Mouse (Mus musculus): Measurements from ENCODE around the gene Oprd1. TPM values are rescaled to one million over a fixed set of nuclear protein-coding genes. Genes with fewer than 3 reads are reported as not detected.

Oprd1 gene
- polyA plus RNA-seq, 2 experiments, result 0.18 to 0.65 TPM

DNA sequence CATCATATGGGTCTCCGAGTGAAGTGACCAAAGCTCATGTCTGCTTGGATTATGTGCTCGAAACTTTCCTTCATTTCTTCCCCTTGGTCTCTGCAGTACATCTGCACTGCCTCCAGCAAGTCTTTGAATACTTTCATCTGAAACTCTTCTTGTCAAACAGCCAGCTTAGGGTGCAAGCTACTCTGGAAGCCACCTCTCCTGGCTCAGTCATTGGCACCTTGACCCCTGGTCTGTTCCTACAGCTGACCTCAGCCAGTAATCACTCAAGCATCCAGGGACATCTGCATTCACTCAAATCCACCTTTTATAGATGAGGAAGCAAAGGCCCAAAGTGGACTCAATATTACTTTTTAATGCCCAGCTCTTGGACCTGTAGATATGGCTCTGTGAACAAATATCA lies 72.6 kb downstream of the Oprd1 start:
- H3K4me1 ChIP-seq (ENCODE audit: control insufficient read depth, insufficient read depth, low read length), result no peaks in the 10 kb centered on the region
- no peak for DNase-seq (ENCODE audit: low spot score)
- H3K36me3 ChIP-seq (ENCODE audit: control insufficient read depth, insufficient read depth, low read length), result no peaks in the 10 kb centered on the region
- H3K9me3 ChIP-seq (ENCODE audit: control insufficient read depth, low read length), result no peaks in the 10 kb centered on the region
- TF ChIP-seq POLR2A (IDR thresholded peaks at IDR 0.05; ENCODE audit: borderline replicate concordance, extremely low read depth, insufficient read depth, insufficient read length), result no peak
- WGBS, result 91% methylated on average over 2 of the region's 2 CpGs
- ATAC-seq (ENCODE audit: low FRiP score, low read depth), result no peak
- no peak overlapping the region for H3K4me2 ChIP-seq (replicated peaks; ENCODE audit: low read depth, low read length, severe bottlenecking)
- no peak overlapping the region for H3K4me3 ChIP-seq (replicated peaks; ENCODE audit: low read length)
- H3K27ac ChIP-seq (replicated peaks; ENCODE audit: low read depth, low read length), result no peak overlapping the region
- H3K27me3 ChIP-seq (ENCODE audit: control insufficient read depth, insufficient read depth, low read length), result no peaks in the 10 kb centered on the region
- H3K9ac ChIP-seq (ENCODE audit: low read depth, low read length, severe bottlenecking), result no peak overlapping the region

DNA sequence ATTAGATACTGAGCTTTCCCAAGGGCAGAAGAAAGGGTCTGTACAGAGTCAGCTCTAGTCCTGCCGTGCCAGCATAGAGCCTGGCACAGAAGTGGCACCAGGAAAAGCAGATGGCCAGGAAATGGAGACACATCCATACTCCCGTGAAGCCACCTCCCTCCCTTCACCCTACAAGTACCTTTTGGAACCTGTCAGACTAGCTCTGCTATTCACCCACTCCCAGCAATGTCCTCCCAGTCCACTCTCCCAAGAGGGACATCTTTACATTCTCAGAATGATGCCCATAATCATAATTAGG lies 76.4 kb downstream of the Oprd1 start:
- Histone ChIP-seq H3K9me3 (ENCODE audit: control insufficient read depth, low read length) (no peaks in the 10 kb centered on the region), H3K4me1 (ENCODE audit: control insufficient read depth, insufficient read depth, low read length) (no peaks in the 10 kb centered on the region), H3K27ac (replicated peaks; ENCODE audit: low read depth, low read length) (no peak overlapping the region), H3K4me2 (replicated peaks; ENCODE audit: low read depth, low read length, severe bottlenecking) (no peak overlapping the region), H3K27me3 (ENCODE audit: control insufficient read depth, insufficient read depth, low read length) (no peaks in the 10 kb centered on the region), H3K4me3 (replicated peaks; ENCODE audit: low read length) (no peak overlapping the region), H3K9ac (ENCODE audit: low read depth, low read length, severe bottlenecking) (no peak overlapping the region), H3K36me3 (ENCODE audit: control insufficient read depth, insufficient read depth, low read length) (no peaks in the 10 kb centered on the region)
- WGBS, result 79% methylated on average over 2 of the region's 2 CpGs
- DNase-seq (ENCODE audit: low spot score) (no peak), ATAC-seq (ENCODE audit: low FRiP score, low read depth) (no peak)
- no peak for TF ChIP-seq POLR2A (IDR thresholded peaks at IDR 0.05; ENCODE audit: borderline replicate concordance, extremely low read depth, insufficient read depth, insufficient read length)

DNA sequence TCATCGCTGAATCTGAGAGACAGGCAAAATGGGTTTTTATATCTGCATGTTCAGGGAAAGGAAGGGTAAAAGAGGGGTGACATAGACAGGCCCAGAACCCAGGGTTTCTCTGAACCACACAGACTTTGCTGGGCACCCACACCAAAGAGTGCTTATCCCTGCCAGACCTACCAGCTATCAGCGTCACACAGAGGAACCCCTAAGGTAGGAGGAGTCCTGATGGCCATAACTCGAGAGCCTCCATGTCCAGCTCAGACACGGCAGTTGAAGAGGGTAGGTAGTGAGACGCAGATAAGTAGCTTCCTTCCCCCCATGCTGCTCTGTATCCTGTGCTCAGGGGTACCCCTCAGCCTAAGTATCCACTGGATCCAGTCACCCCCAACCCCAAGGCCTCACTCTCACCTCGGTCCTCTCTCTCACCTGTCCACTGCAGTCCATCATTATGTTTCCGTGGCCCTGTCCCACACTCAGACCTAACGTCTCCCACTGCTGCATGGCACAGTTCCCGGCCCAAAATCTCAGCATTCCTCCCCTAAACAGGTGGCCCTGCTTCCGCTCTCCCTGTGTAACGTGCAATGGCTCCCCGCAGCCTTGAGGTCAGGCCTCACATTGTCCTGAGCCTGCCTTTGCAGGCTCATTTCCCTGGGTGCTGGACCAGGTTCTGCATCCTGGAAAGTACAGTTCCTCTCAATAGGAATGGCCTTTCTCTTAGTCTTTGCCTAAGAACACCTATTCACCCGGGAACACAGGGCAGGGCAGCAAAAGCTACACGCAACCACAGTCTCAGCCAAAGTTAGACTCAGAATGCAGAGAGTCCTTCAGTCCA lies 77.0 kb downstream of the Oprd1 start:
- no peaks in the 10 kb centered on the region for H3K27me3 ChIP-seq (ENCODE audit: control insufficient read depth, insufficient read depth, low read length)
- no peak overlapping the region for H3K4me3 ChIP-seq (replicated peaks; ENCODE audit: low read length)
- H3K36me3 ChIP-seq (ENCODE audit: control insufficient read depth, insufficient read depth, low read length), result no peaks in the 10 kb centered on the region
- no peaks in the 10 kb centered on the region for H3K4me1 ChIP-seq (ENCODE audit: control insufficient read depth, insufficient read depth, low read length)
- ATAC-seq (ENCODE audit: low FRiP score, low read depth), result no peak
- no peak for TF ChIP-seq POLR2A (IDR thresholded peaks at IDR 0.05; ENCODE audit: borderline replicate concordance, extremely low read depth, insufficient read depth, insufficient read length)
- H3K9ac ChIP-seq (ENCODE audit: low read depth, low read length, severe bottlenecking), result no peak overlapping the region
- H3K4me2 ChIP-seq (replicated peaks; ENCODE audit: low read depth, low read length, severe bottlenecking), result no peak overlapping the region
- WGBS, result 82% methylated on average over 14 of the region's 14 CpGs
- no peaks in the 10 kb centered on the region for H3K9me3 ChIP-seq (ENCODE audit: control insufficient read depth, low read length)
- DNase-seq (ENCODE audit: low spot score), result no peak
- H3K27ac ChIP-seq (replicated peaks; ENCODE audit: low read depth, low read length), result no peak overlapping the region

DNA sequence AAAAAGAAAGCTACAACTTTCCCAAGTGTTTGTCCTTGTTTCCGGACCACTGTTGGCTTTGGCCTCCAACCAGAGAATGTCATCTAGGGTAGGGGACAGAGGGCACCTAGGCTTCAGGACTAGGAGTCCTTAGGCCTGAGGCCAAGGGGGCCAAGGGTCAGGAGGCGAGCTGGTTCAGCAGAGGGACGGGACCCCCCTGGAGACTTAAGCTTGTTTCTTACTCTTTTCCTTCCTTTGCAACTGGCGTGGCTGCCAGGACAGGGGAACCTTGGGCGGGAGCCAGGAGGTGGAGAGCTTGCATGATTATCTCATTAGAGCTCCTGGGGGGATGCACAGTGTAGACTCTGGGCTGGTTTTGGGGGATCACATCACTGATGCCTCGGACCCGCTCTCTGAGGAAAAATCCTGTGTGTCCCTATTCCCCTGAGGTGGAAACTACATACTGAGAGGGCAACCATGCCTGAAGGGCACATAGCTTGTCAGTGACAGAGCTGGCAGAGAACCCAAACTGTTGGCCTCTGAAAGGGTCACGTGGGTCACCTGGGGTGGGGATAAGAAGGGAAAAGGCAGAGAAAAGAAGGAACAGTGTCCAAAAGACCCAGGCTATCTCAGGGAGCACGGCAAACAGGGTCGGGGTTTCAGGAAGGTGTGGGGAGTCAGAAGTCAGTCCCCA lies 78.0 kb downstream of the Oprd1 start:
- Histone ChIP-seq H3K9me3 (ENCODE audit: control insufficient read depth, low read length) (no peaks in the 10 kb centered on the region), H3K27ac (replicated peaks; ENCODE audit: low read depth, low read length) (no peak overlapping the region), H3K4me1 (ENCODE audit: control insufficient read depth, insufficient read depth, low read length) (no peaks in the 10 kb centered on the region), H3K9ac (ENCODE audit: low read depth, low read length, severe bottlenecking) (no peak overlapping the region; the same call in 1 of the 2 replicates), H3K36me3 (ENCODE audit: control insufficient read depth, insufficient read depth, low read length) (no peaks in the 10 kb centered on the region), H3K4me3 (replicated peaks; ENCODE audit: low read length) (no peak overlapping the region), H3K4me2 (replicated peaks; ENCODE audit: low read depth, low read length, severe bottlenecking) (no peak overlapping the region), H3K27me3 (ENCODE audit: control insufficient read depth, insufficient read depth, low read length) (no peaks in the 10 kb centered on the region)
- ATAC-seq (ENCODE audit: low FRiP score, low read depth) (no peak), DNase-seq (ENCODE audit: low spot score) (no peak)
- 69% methylated on average over 10 of the region's 10 CpGs for WGBS
- no peak for TF ChIP-seq POLR2A (IDR thresholded peaks at IDR 0.05; ENCODE audit: borderline replicate concordance, extremely low read depth, insufficient read depth, insufficient read length)

DNA sequence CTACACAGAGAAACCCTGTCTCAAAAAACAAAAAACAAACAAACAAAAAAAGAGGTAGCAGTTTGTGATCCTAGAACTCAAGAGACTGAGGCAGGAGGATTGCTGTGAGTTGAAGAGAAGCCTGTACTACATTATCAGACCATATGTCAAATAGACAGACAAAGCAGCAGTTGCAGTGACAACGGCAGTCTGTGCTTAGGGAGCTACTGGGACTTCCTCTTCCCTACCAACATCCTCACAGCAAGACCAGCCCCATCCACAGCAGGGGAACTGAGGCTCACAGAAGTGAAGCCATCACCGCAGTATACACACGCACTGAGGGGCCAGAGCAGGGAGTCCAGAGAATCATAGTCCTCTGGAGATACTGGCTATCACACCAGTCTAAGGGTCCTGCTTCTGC lies 78.7 kb downstream of the Oprd1 start:
- Histone ChIP-seq H3K9me3 (ENCODE audit: control insufficient read depth, low read length) (no peaks in the 10 kb centered on the region), H3K36me3 (ENCODE audit: control insufficient read depth, insufficient read depth, low read length) (no peaks in the 10 kb centered on the region), H3K9ac (ENCODE audit: low read depth, low read length, severe bottlenecking) (no peak overlapping the region), H3K27me3 (ENCODE audit: control insufficient read depth, insufficient read depth, low read length) (no peaks in the 10 kb centered on the region), H3K4me1 (ENCODE audit: control insufficient read depth, insufficient read depth, low read length) (no peaks in the 10 kb centered on the region), H3K4me2 (replicated peaks; ENCODE audit: low read depth, low read length, severe bottlenecking) (no peak overlapping the region), H3K4me3 (replicated peaks; ENCODE audit: low read length) (no peak overlapping the region), H3K27ac (replicated peaks; ENCODE audit: low read depth, low read length) (no peak overlapping the region)
- no peak for TF ChIP-seq POLR2A (IDR thresholded peaks at IDR 0.05; ENCODE audit: borderline replicate concordance, extremely low read depth, insufficient read depth, insufficient read length)
- DNase-seq (ENCODE audit: low spot score) (no peak), ATAC-seq (ENCODE audit: low FRiP score, low read depth) (no peak)
- 73% methylated on average over 3 of the region's 3 CpGs for WGBS

Measured in limb, embryonic 14.5 days (tissue).